Mouse (Mus musculus) bone marrow, adult 2 months (tissue): ENCODE measurements around the gene Pard6b.

Source experiments
- CTCF ChIP-seq: fragments of 200-500 bp; IDR thresholded peaks from 2 replicates; pipeline ENCODE4 v1.5.1; 2011; ENCODE audit warnings: low read length, control low read depth; ENCODE audit not compliant: control insufficient read depth, insufficient read depth
- POLR2A ChIP-seq: fragments of 200-500 bp; IDR thresholded peaks from 2 replicates; pipeline ENCODE4 v1.6.1; 2011; ENCODE audit warnings: low read depth, mild to moderate bottlenecking, control low read depth, low read length, borderline replicate concordance; ENCODE audit not compliant: control insufficient read depth

DNA sequence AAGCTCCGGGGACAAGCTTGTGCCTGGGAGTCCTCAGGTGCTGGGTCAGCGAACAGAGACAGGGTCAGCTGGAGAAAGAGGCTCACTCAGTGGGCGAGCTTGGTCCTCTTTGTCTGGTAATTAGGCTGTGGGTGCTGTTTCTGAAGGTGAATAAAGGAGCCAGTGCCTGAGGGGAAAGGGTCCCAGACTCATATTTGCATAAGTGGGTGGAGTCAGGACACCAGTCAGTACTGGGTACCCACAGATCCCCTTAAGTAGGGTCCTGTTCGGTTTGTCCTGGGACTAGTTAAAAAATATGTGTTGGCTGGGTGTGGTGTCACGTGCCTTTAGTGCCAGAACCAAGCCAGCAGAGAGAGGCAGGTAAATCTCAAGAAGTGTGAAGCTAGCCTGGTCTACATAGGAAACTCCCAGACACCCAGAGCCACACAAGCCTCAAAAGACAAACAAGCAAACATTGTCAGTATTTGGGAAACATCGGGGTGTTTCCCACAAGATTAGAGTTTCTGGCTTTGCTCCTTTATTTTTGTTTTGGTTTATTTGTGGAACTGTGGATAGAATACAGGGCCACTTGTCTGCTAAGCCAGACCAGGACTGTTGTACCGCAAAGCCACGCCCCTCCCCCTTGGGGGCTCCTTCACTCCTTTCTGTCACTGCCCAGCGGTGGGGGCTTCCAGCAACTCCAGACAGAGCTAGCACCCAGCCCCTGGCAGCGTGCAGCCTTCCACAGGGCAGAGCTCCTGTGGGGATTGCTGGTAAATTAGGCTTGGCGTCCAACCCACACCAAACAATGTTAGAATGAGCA lies 44.7 kb downstream of the Pard6b start:
- no peak for TF ChIP-seq CTCF
- no peak for TF ChIP-seq POLR2A
